Mouse (Mus musculus) heart, postnatal 14 days (tissue): ENCODE measurements around the gene Kmt5b. TPM values are rescaled to one million over a fixed set of nuclear protein-coding genes. Genes with fewer than 3 reads are reported as not detected.

ENCODE experiments used
- DNase-seq, 2 experiments: peaks; one replicate each; pipeline ENCODE4 v3.0.0; 2021 to 2022
- intact Hi-C: fragments of 180-260 bp; cut with DNase I; formaldehyde crosslinking; loops from one replicate; pipeline ENCODE4 v1.15.1; 2025
- total RNA-seq, 2 experiments: library from RNA; stranded (reverse); gene quantifications; 2 replicates each; pipeline ENCODE4 v1.2.3; 2021

Kmt5b gene
- total RNA-seq, 2 experiments from 2014 or later: 35.3 to 40.1 TPM

GRCm38 (mm10) chr19:3839686-3840085 lies 72.5 kb downstream of the Kmt5b start:
- intact Hi-C loops: no loop called here
- DNase-seq: no peak

- no peak for DNase-seq
Observed at GRCm38 (mm10) chr19:3840214-3840651, 73.0 kb downstream of the Kmt5b start.

GRCm38 (mm10) chr19:3840685-3841084 lies 73.5 kb downstream of the Kmt5b start:
- no peak for DNase-seq
- intact Hi-C loops: no loop called here

More at GRCm38 (mm10) chr19:3840214-3840651, 73.0 kb downstream of the Kmt5b start:
- intact Hi-C loops: no loop called here

GRCm38 (mm10) chr19:3842359-3843148 lies 75.3 kb downstream of the Kmt5b start:
- no peak for DNase-seq
- intact Hi-C loops: no loop called here

GRCm38 (mm10) chr19:3843629-3844028 lies 76.4 kb downstream of the Kmt5b start:
- DNase-seq: no peak
- intact Hi-C loops: no loop called here

GRCm38 (mm10) chr19:3844836-3845235 lies 77.6 kb downstream of the Kmt5b start:
- intact Hi-C loops: no loop called here
- DNase-seq: no peak

GRCm38 (mm10) chr19:3845339-3845738 lies 78.1 kb downstream of the Kmt5b start:
- DNase-seq: no peak
- intact Hi-C loops: no loop called here

- no peak for DNase-seq
- intact Hi-C loops: no loop called here
Observed at GRCm38 (mm10) chr19:3845803-3846406, 78.7 kb downstream of the Kmt5b start.

GRCm38 (mm10) chr19:3846676-3847604 lies 79.7 kb downstream of the Kmt5b start:
- DNase-seq: no peak
- intact Hi-C loops: no loop called here

GRCm38 (mm10) chr19:3847711-3848110 lies 80.5 kb downstream of the Kmt5b start:
- intact Hi-C loops: no loop called here
- DNase-seq: no peak

- DNase-seq: no peak
- intact Hi-C loops: no loop called here
Observed at GRCm38 (mm10) chr19:3848207-3848808, 81.1 kb downstream of the Kmt5b start.

- DNase-seq: no peak
Observed at GRCm38 (mm10) chr19:3849251-3849650, 82.0 kb downstream of the Kmt5b start.

GRCm38 (mm10) chr19:3850076-3850475 lies 82.9 kb downstream of the Kmt5b start:
- intact Hi-C loops: loop anchor here (5.0 kb wide), 1 partner anchor 87 kb away; the partner anchor contains the start of gene Unc93b1
- no peak for DNase-seq

More at GRCm38 (mm10) chr19:3849251-3849650, 82.0 kb downstream of the Kmt5b start:
- intact Hi-C loops: no loop called here

- intact Hi-C loops: loop anchor here (5.0 kb wide), 1 partner anchor 86 kb away; the partner anchor contains the start of gene Unc93b1
- peak; percentile 13 to 19 for DNase-seq
Observed at GRCm38 (mm10) chr19:3850847-3851469, 83.7 kb downstream of the Kmt5b start.

- intact Hi-C loops: loop anchor here (5.0 kb wide), 1 partner anchor 86 kb away; the partner anchor contains the start of gene Unc93b1
- peak; percentile 96 to 97 for DNase-seq
Observed at GRCm38 (mm10) chr19:3851502-3851962, 84.3 kb downstream of the Kmt5b start, which contains the start of gene Chka. Gene Chka, plus strand, starts transcription at chr19:3851773.

GRCm38 (mm10) chr19:3851979-3852681 lies 84.9 kb downstream of the Kmt5b start:
- peak; percentile 64 for DNase-seq
- intact Hi-C loops: loop anchor here (5.0 kb wide), 1 partner anchor 85 kb away; the partner anchor contains the start of gene Unc93b1

GRCm38 (mm10) chr19:3853121-3853520 lies 85.9 kb downstream of the Kmt5b start:
- DNase-seq: no peak
- intact Hi-C loops: loop anchor here (5.0 kb wide), 1 partner anchor 84 kb away; the partner anchor contains the start of gene Unc93b1

GRCm38 (mm10) chr19:3853891-3854290 lies 86.7 kb downstream of the Kmt5b start:
- intact Hi-C loops: loop anchor here (5.0 kb wide), 1 partner anchor 83 kb away; the partner anchor contains the start of gene Unc93b1

More at GRCm38 (mm10) chr19:3853891-3854290, 86.7 kb downstream of the Kmt5b start:
- peak in 1 of 2 experiments; percentile 17 for DNase-seq
